Mouse (Mus musculus) liver, embryonic 14.5 days (tissue): ENCODE data around the gene Tcp10c.
"Not testable (repeated sequence)": the region's sequence is repeated elsewhere in the genome, so short reads cannot be mapped to it uniquely, and the experiment has no call there.

ENCODE experiments used
- CTCF ChIP-seq: IDR thresholded peaks from 2 replicates; pipeline ENCODE4 v1.5.1; 2016; ENCODE audit warnings: antibody characterized with exemption, low read depth, control low read depth
- EP300 ChIP-seq: IDR thresholded peaks from 2 replicates; pipeline ENCODE4 v1.6.1; 2016; ENCODE audit warnings: antibody characterized with exemption, low read depth

GRCm38 (mm10) chr17:13391020-13391419 lies 36.6 kb downstream of the Tcp10c start:
- not testable (repeated sequence) for TF ChIP-seq CTCF, EP300
